Mouse (Mus musculus) cerebellum, postnatal 14 days (tissue): Measurements from ENCODE around the gene Nppc.
A peak's percentile ranks its signal among the peaks of the same experiment; 100 is the strongest.

Source experiments
- DNase-seq, 2 experiments: peaks; one replicate each; pipeline ENCODE4 v3.0.0; 2021; ENCODE audit warnings: mixed read lengths in 2 of 2

Gene Nppc

DNA sequence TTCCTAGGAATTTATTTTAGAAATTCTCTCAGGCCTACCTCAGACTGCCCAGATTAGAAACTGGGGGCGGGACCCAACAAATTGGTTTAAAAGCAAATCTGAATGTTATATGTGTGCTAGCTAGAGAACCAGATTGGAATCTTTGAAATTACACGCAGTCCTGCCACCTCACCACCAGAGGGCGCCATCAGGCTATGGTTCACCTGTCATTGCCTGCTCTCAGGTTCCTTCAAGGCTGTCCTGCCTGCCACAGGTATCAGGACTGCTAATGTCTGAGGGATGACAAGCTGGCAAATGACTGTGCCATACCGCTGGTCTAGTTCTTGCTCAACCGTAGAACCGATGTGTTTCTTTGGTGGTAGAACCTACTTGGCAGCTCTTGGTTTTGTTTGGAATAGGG, 20.1 kb downstream of the Nppc start:
- DNase-seq = peak; percentile 88 to 90

DNA sequence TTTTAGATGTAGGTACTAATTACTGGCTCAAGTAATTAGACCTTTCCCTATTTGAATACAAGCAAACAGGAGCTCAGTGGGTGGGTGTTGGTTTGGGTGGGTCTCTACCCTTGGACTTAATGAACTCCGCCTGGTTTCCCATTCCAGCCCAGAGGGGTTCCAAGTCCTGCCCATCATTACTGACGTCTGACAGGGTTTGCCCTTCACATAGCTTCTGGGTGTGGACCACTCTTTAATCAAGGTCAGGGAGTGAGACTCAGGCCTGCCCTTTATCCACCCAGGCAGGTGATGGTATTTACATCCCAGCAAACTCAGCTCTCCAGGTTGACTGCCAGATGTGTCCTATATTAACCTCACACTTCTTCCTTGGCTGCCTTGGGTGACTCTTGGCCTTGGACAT, 22.9 kb downstream of the Nppc start:
- no peak for DNase-seq

DNA sequence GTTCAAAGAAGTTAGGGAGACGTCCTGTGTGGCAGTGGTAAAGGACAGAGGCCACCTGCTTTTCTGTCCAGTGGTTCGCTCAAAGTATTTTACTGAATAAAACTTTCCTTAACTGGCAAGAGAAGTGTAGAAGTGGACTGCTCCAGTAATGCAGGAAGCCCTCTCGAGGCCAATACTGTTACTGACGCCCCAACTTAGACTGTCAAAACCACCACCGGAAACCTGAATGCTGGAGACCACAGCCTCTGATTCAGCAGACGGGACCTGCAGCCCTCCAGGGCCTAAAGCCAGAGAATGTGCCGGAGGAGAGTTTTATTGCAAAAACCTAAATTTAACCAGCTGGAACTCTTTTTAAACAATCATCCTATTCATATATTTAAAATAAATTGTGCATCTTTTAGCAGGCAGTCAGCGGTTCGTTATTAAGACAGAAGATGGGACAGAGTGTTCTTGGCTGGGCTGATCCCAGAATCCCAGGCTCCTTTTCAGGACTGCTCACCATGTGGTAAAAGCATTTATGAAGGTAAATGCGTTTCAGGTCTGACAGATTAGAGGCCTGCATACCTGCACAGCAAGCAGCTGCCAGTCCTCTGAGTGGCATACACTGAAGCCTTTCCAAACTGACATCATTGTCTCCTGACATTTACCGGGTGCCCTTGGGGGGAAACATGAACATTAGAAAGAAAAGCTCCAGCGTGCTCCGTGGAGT, 27.1 kb downstream of the Nppc start:
- DNase-seq = no peak

DNA sequence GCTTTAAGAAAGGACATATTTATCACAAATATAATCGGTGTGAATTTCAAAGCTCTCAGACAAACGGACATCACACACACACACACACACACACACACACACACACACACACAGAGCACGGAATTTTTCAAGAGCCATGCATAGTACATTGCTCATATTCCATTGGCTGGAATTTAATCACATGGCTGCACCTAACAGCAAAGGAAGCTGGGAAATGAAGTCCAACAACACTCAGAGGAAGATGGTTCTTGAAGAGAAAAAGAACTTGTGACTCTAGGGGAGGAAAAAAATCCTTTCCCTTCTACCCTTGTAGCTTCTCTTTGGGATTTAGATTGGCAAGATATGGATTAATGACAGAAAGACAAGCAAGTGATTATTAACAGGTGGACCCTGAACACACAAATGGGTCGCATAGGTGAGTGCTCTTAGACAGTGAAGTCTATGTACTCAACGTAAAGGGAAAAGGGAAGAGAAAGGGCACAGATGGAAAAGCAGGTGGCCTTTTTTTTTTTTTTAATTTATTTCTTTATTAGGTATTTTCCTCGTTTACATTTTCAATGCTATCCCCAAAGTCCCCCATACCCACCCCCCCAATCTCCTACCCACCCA, 35.5 kb downstream of the Nppc start:
- peak; percentile 35 to 48 for DNase-seq

DNA sequence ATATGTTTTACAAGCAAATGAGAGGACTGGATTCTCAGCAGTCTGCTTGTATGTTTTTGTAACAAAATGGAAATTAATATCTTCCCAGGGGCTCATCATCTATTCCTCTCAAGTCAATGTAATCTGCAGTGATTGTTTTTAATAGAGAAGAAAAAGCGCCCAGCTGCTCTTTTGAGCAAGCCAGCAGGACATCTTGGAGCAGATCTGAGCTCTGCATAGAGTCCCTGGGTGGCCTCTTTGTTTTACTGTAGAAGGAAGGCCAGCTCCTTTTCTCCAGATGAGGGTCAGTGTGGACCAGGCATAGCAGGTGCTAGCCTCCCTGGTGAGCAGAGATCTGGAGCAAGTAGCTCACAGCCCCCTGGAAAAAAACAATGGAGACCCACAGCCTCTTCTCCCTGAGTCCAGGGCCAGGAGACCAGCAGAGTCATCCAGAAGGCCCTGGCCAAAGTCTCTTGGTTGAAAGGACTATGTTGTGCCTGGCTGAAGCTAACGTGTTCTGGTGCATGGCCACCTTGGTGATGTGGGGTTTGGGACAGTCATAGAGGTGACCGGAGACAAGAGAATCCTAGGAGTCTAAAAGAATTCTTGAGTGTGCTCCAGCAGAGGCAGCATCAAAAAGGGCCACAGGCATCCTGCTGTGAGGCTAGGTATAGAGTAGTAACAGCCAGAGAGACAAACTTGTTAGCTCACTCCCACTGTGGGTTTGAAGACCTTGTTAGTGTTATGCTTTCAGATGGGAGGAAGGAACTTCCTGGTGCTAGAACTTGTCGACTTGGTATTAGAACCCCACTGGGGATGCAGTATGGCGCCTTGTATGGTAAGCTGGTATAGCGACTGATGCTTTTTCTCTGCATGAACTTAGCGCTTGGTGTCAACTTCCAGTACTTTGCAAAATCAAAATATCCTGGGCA, 36.3 kb downstream of the Nppc start:
- DNase-seq = peak; percentile 12 to 17

DNA sequence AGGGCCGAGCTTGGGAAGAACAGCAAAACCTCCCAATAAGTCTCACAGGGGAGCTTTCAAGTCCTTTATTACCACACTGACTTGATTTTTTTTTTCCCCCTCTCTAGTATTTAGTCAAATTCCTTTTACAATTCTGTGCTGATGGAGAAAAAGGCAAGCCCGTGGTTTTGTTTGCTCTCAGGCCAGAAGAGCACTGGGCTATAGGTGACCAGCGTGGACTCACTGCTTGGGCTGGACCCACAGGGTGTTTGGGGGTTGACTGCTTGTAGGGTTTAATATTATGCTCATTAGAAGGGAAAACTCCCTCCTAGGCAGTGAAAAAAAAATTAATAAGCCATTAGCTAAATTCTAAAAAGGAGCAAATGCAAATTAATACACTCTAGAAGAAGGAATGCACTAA, 36.9 kb downstream of the Nppc start:
- DNase-seq = no peak

DNA sequence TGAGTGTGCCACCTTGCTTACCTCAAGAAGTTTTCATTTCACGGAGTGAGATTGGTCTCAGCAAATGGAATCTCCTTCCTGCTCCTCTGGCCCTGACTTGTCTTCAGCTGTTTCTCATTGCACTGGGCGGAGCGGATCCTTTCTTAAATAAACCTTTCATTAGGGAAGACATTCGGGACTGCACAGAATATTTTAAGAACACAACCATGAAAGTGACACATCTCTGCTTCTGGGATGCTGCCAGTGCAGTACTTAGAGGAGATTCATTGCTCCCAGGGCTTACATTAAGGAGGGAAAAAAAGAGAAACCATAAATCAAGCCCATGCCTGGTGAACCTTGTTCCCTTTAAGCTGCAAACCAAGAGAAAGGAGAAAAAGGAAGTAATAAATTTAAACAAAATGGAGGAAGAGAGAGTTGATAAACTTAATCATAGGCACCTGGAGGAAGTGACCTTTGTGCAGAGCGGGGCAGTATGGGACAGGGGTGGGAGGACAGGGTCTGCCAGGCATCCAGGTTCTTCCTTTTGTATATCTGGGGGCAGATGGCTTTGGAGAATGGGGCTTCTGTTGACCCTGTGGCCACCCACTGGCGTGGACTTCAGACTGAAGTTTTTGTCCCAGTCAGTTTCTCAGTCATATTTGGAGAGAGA, 37.5 kb downstream of the Nppc start:
- DNase-seq = no peak

DNA sequence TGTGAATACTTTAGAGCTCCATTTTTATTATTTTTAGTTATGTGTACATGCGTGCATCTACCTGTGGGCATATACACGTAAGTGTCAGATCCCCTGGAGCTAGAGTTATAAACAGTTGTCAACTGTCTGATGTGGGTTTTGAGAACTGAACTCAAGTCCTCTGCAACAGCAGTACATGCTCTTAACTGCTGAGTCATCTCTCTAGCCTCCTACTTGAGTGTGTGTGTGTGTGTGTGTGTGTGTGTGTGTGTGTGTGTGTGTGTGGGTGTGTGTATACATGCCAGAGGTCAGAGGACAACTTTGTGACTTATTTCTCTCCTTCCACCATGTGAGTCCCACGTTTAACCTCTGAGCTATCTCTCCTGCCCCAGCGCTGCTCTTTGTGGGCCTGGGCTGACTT, 39.8 kb downstream of the Nppc start:
- no peak for DNase-seq

DNA sequence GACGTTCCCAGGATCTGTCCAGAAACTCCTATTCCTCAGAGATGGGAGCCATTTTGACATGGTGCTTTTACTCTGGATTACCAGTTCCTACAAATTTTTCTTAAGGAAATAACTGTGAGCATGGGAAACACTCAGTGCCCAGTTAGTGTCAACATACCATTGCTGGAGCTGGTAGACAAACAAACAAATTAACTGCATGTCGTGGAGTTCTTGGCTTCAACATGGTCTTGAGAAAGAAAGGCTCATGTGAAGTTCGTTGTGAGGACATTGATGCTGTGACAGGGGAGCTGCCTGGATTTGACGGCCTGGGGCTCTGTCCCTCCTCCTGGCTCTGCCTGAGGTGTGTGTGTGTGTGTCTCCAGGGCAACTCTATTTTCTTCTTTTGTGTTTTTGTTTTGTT, 40.4 kb downstream of the Nppc start:
- no peak for DNase-seq

DNA sequence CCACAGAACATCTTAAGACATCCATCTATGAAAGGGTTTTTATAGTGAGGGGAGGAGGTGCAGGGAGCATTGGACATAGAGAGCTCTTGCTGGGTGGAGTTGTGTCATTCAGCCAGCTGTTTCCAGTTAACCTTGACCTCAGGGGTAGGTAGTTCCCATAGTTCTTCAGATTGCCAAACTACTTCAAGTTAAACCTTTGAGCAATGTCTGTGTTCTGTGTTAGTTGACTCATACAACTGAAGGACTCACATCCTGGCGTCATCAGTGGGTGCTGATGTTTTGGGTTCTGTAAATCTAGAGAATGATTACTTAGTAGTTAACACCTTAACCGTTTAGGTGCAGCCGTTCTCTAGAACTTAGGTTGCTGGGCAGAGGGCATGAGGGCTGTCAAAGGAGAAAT, 42.1 kb downstream of the Nppc start:
- no peak for DNase-seq

DNA sequence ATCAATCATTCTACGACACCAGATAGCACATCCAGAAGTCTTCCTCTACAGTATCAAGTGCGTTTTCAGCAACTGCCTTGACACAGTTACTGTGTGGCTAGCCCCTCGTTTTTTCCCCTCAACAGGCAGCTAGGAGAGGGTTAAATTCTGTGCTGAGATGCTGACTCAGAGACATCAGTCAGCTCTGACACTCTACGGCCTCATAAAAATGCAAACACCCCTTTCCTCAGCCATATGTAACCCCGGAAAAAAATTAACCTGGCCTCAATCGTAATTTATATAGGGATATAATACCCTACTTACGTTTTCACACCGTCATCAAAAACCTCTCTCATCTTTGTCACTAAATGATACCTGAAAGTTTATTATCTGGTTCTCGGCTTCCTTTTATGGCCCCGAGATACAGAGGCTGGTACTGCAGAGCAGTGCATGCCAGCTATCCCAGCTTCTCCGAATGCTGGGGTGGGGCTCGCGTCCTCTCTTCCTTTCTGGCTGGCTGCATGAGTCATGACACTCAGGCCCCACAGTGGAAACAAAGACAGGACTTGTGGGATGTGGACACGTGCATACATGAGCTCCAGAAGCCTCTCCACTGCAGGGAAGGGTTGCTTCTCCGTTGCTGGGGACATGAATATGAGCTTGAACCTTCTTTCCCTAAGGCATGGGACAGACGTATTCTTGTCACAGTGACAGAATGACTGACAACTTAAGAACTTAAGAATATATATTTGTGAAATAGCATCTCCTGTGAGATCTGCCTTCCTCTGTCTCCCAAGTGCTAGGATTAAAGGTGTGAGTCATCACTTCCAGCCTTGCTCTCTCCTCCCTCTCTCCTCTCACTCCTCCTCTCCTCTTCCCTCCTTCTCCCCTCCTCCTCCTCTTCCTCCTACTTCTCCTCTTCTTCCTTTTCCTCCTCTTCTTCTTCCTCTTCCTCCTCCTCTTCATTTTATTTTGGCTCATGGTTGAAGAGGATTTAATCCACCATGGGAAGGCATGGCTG, 47.1 kb downstream of the Nppc start:
- no peak for DNase-seq

DNA sequence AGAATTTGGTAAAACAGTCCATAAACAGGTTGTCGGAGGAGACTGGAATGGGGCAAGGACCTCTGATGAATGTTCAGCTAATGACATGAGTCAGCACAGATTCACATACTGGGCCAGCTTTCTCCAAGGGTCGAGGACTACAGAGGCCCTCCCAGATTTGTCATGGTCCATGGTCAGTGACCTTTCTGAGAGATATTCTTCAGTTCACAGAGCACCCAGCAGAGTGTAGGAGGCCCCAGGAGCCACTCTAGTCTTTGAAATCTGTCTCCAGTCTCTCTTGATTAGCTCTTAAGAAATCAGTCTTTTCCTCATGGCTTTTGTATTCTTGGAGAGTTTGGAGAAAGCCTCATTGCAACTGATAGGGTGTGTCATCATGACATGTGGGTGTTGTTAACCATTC, 48.1 kb downstream of the Nppc start:
- DNase-seq = no peak

DNA sequence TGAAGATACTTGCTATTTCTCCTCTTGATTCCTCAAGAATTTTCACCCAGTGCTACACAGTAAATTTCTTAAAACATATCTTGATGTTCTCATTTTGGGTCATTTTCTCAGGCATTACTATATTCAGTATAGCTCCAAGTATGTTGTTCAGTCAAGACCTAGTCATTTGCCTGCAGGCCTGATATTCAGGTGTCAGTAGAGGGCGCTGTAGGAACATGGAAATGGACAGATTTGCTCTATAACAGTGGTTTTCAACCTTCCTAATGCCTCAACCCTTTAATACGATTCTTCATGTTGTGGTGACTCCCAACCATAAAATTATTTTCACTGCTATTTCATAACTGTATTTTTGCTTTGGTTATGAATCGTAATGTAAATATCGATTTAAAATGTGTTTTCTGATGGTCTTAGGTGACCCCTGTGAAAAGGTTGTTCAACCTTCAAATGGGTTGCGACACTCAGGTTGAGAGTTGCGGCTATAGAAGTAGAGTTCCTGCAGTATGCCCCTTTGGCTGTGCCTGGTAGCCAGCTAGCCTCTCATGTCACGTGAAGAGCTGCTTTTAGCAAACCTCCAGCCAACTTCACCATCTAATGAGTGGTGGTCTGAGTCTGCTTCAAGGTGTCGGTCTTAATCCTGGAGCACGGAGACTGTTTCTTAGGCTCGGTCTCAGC, 51.8 kb downstream of the Nppc start:
- DNase-seq = peak; percentile 81 to 85
